Mouse (Mus musculus) induced T-regulatory cell, adult 2 months (primary cell): ENCODE measurements around the gene Ttc1.

Source experiments
- DNase-seq: peaks from one replicate; pipeline ENCODE4 v3.0.0-alpha.2; 2012; ENCODE audit warnings: low read depth

The Ttc1 gene

DNA sequence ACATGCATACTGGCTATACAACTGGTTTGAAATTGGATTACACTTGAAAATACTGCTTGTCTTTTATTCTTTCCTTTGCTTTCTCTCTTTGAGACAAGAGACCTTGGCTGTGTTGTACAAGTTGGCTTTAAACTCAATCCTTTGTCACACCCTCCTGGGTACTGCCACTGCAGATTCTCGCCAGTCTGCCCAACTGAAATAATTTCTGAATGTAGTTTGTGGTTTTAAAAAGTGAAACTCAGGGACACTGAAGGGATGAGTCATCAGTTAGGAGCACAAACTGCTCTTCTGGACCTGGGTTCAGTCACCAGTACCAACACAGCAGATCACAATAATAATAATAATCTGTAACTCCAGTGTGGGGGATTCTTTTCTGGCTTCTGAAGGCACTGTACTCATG lies 44.3 kb downstream of the Ttc1 start:
- DNase-seq: peak; percentile 28

DNA sequence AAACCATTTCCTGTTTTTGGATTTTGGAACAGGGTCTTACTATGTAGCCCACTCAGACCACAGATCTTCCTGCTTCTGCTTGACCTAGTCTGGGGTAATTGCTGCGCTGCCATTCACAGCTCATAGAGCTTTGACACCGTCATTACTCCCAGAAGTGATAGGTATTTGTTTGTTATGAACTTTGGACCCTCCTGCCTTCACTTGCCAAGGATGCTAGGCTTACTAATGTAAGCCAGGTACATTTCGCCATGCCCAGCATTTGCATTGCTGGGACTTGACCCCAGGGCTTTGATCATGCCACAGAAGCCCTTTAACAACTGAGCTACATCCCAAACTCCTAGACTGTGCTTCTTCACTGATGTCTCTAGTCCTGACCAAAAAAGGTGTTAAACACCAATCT lies 47.5 kb downstream of the Ttc1 start:
- no peak for DNase-seq

DNA sequence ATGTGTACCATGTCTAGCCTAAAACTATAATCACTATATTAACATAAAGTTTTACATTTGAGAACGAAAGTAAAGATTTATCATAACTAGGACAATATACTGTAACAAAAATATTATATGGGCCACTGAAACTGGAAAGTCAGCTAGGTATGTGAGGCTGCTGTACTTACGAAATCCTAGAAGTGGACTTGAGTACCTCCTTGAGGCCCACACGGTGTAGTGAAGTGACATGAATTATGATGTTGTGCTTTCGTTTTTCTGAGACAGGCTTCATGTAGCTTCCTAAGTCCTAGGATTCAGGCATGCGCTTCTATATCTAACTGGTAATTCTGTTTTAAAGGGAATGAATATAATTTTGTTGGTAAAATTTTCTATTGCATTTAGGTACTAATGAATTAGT lies 49.2 kb downstream of the Ttc1 start:
- no peak for DNase-seq

DNA sequence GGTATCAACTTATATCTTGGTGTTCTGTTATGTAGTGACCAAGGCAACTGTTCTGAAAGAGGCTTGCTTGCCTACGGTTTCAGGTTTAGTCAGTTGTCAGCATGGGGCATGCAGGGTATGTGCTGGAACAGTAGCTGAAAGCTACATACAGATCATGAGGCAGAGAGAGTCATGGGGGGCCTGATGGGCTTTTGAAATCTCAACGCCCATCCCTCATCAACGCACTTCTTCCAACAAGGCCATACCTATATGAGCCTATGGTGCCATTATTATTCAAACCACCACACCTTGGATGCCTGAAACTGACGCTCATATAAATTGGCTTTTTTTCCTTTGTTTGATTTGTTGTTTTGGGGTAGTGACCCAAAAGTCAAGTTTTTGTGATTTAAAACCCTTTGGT lies 51.2 kb downstream of the Ttc1 start:
- no peak for DNase-seq

DNA sequence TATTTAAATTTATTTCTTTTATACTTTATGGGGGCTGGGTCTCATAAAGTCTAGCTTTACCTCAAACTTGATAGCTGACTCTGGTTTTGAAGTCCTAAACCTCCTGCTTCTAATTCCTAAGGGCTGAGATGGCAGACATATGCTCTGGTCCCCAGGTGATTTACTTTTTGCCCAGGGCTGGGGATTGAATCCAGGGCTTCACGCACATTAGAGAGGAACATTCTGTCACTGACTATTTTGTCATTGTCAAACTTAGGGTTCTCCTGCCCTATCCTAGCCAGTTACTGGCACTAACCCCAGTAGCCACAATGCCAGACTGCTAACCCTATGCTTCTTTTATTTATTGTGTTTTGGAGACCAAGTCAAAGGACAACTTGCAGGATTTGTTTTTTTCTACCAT lies 59.0 kb downstream of the Ttc1 start:
- DNase-seq: no peak

DNA sequence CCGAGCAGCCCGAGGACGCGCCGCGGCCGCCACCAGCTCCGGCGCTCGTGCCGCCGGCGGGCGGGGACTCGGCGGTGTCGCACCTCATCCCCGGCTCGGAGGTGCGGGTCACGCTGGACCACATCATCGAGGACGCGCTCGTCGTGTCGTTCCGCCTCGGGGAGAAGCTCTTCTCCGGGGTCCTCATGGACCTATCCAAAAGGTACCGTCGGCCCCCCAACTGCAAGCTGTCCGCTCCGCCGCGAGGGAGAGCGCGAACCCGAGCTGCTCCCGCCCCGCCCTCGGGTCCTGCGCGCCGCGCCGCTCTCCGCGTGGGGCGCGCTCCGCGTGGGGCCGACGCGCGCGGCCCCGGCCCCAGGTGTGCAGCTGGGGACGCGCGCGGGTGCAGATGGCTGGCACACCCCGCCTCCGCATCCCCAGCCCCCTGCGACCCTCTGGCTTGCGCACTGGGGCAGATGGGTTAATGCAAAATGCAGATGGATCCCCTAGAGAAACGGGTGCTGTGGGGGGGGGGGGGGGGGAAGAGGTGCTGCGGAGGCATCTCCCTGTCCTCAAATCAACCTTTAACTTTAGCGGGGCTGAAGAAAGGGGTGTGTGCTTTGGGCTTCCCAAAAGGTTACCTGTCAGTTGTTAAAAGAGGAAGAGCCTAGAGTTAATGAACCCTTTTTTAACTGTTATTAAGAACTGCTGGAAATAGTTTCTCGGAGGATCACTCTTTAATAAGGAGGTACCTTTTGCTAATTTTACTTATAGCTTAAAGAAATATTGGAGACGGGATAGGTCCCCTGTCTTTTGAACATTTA lies 65.2 kb downstream of the Ttc1 start:
- DNase-seq: peak; percentile 78

DNA sequence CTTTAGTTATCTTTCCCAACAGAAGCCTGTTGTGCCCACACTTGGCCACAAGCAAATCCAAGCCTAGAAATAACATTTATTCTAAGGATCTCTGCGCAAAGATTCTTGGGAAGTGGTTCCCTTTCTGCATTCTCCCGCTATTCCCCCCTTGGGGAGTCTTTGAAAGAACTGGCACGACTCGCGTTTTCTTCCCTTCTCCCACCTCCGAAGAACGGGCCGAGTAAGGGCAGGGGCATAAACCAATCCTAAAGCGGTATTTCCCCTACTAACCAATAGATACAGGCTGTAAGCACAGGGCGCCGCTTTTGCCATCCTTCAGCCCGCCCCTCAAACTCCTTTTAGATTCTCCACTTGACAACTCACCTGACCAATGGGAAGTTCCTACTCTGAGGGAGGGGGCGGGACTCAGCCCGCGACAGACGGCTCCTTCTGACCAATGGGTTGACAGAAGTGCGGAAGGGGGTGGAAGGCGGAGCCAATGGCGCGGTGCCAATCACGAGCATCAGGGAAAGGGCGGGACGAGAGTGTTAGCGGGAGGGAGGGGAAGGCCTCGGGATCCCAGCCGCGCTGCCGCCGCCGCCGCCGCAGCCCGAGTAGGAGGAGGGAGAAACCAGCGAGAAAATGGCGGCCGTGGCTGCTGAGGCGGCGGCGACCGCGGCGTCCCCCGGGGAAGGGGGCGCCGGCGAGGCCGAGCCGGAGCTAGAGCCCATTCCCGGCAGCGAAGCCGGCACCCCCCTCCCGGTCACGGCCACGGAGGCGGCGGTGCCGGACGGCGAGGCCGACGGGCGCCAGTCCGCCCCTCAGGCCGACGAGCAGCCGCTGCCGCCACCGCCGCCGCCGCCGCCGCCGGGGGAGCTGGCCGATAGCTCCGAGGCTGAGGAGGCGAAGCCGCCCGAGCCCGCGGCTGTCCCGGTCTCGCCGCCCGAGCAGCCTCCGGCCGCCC lies 66.1 kb downstream of the Ttc1 start, which contains the start of gene Pwwp2a:
Pwwp2a (plus strand) TSS at position 527 of the 943 bp plus-strand sequence.
- peak; percentile 99 for DNase-seq
